Mouse (Mus musculus) B cell, adult 67 days (primary cell): ENCODE results near the gene Nfe2l1. TPM values are rescaled to one million over a fixed set of nuclear protein-coding genes. Genes with fewer than 3 reads are reported as not detected.

Experiments
- total RNA-seq, 2 experiments: library from RNA; stranded (reverse); gene quantifications; 4 replicates each; pipeline ENCODE4 v1.2.4; 2023

Nfe2l1 gene
- 10 to 100 TPM; 88.8 to 92.0 TPM for total RNA-seq

GRCm38 (mm10) chr11:96829813-96830538 is at the start of gene Nfe2l1:
Nfe2l1 (minus strand) TSS chr11:96829968.

GRCm38 (mm10) chr11:96849681-96850467 is 20.1 kb upstream of the Nfe2l1 start, which contains the start of gene Copz2:
Copz2 (plus strand) TSS chr11:96849870.

DNA sequence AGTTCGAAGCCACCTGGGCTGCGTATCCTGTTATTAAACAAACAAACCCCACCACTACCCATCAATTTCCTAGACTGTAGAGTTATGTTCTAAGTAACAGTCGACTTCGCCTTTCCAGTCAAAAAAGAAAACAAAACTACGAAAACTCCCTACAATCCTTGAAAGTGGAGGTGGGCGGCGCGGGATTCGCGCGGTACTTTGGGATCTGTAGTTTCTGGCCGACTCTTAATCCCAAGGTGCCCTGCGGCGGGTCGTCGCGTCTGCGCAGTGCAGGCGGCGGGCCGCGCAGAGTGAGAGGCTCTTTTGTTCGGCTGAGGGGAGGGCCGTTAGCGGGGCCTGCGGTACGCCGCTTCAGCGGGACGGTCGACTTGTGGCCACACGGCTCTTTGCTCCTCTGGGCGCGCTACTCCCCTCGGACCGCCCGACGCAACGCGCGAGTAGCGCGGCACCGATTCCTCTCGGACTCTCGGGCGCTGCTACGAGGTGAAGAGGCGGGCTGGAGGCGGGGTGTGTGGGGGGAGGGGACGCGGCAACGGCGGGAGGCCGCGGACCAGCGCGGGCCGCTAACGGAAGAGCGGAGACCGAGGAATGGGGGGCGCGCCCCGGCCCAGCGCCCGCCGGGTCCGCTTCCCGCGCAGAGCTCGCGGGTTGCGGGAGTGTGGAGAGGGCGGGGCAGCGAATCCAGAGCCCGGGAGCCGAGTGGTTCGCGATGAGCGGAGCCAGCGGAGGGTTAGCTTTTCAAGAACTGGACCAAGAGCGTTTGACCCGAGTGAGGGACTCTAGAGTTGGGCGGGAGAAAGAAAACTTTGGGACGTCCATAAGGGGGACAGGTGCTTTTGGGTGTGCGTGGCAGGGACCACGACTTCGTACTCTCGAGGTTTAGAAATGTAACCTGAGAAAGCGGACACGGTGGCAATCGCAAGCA is 40.6 kb downstream of the Nfe2l1 start, which contains the start of gene Cbx1:
Cbx1 (plus strand) TSS at position 257 of the 925 bp plus-strand sequence.

GRCm38 (mm10) chr11:96776968-96777962 is 52.5 kb downstream of the Nfe2l1 start, which contains the start of gene Snx11:
Snx11 (minus strand) TSS chr11:96777559.

Other genes starting within 250 kb of the Nfe2l1 start
- gene Snx11, start 52.4 kb downstream of the Nfe2l1 start, total RNA-seq, result 10 to 100 TPM; 71.1 to 80.8 TPM
- gene Cbx1, start 40.8 kb downstream of the Nfe2l1 start, total RNA-seq, result 10 to 100 TPM; 68.3 to 76.4 TPM
- not detected for gene Copz2, start 19.9 kb upstream of the Nfe2l1 start, total RNA-seq
- 10 to 100 TPM; 41.2 to 60.8 TPM for gene Cdk5rap3, start 86.5 kb upstream of the Nfe2l1 start, total RNA-seq
- not detected for gene Prr15l, start 98.1 kb upstream of the Nfe2l1 start, total RNA-seq
- gene Pnpo, start 114.0 kb upstream of the Nfe2l1 start, total RNA-seq, result 10 to 100 TPM; 23.5 to 25.4 TPM
- gene Sp2, start 153.0 kb upstream of the Nfe2l1 start, total RNA-seq, result 10 to 100 TPM; 45.7 to 47.3 TPM
- gene Sp6, start 183.4 kb upstream of the Nfe2l1 start, total RNA-seq, result not detected
- gene Scrn2, start 200.0 kb upstream of the Nfe2l1 start, total RNA-seq, result 1 to 10 TPM; 7.1 to 9.1 TPM
- gene Lrrc46, start 211.4 kb upstream of the Nfe2l1 start, total RNA-seq, result not detected
- 10 to 100 TPM; 43.3 to 50.2 TPM for gene Mrpl10, start 211.6 kb upstream of the Nfe2l1 start, total RNA-seq
- gene Osbpl7, start 220.7 kb upstream of the Nfe2l1 start, total RNA-seq, result 10 to 100 TPM; 37.3 to 45.2 TPM